Mouse (Mus musculus): ENCODE results near the gene Zfp606. TPM values are rescaled to one million over a fixed set of nuclear protein-coding genes. Genes with fewer than 3 reads are reported as not detected.

Zfp606 gene
- polyA plus RNA-seq (2014; fragmentation: Nextera tagmentation; extraction: Ambion mirVana), result 27.6 and 28.9 TPM in 2 replicates

DNA sequence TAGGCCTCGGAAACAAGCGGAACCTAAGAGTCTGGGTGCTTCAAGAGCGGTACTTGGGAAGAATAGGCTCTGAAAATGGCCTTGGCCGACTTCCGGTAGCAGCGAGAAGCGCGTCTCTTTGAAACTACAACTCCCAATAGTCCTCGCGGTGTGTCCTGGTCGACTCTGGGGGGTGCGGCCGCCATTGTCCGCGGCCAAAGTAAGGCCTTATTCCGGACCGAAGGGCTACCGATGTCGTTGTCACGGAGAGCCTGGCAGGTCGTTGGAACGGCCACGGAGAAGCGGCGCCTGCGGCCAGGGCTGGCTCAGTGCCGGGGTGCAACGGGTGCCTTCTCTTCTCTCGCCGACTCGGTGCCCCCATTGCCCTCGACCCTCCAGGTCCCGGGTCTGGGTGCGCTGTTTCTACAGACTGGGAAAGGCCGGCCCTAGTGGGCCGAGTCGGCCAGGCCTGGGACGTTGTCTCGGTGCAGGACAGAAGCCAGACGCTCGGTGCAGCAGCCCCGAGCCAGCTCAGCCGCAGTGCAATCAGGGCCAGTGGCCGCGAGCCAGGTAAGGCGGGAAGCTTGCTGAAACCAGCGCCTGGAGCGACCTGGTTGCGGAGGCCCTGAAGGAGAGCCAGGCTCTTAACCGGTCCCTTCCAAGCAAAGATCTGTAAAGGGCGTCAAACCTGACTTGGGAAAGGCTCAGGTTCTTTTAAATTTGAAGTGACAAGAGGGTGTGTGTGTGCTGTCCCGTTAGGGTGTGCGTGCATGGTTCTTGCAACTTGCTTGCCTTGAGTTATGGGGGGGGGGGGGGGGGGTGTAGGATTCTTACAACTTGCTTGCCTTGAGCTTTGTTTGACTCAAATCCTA is at the start of gene Zfp606:
Gene Zfp606 (plus strand): TSS at position 136 of the 851 bp plus-strand sequence.
- peak within 1 kb of the TSS; percentile 97 for H3K9ac ChIP-seq
- H3K4me2 ChIP-seq, result peak within 1 kb of the TSS; percentile 69
- H3K27ac ChIP-seq (ENCODE audit: low read depth), result peak within 1 kb of the TSS; percentile 90
- no peaks in the 10 kb centered on the region; the same call in 1 of the 2 replicates for H3K4me1 ChIP-seq (ENCODE audit: insufficient read depth)
- peak; percentile 99 for ATAC-seq (ENCODE audit: insufficient read depth)
- peak; percentile 16 for TF ChIP-seq CTCF (IDR thresholded peaks at IDR 0.05; ENCODE audit: low read depth)
- peaks cover 33% of the 10 kb centered on the region for H3K36me3 ChIP-seq (ENCODE audit: insufficient read depth)
- WGBS, result under 1% methylated on average over 53 of the region's 53 CpGs
- peak; percentile 96 for DNase-seq
- H3K27me3 ChIP-seq (ENCODE audit: insufficient read depth, low read length), result no peaks in the 10 kb centered on the region
- peak within 1 kb of the TSS; percentile 91 for H3K4me3 ChIP-seq (ENCODE audit: low read depth, low read length)
- H3K9me3 ChIP-seq (ENCODE audit: low read depth, low read length), result peaks cover 11% of the 10 kb centered on the region; the same call in 1 of the 2 replicates

DNA sequence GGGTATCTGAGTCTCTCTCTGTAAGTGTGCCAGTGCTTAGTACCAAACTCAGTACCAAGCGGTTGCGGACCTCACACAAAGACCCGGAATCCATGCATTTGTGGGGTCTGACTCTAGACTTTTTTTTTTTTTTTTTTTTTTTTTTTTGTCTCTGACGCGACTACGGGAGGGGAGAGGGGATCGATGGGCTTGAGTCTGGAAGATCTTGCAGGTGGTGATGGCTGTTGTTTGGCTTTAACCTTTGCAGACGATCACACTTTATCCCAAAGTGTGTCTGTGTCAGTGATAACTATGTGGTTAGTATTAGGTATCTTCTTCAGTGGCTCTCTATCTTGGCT is 885 bp downstream of the Zfp606 start:
- ATAC-seq (ENCODE audit: insufficient read depth) (no peak), DNase-seq (no peak)
- H3K27ac ChIP-seq (ENCODE audit: low read depth), result peak overlapping the region; percentile 90
- under 1% methylated on average over 7 of the region's 8 CpGs for WGBS
- no peaks in the 10 kb centered on the region for H3K27me3 ChIP-seq (ENCODE audit: insufficient read depth, low read length)
- H3K9ac ChIP-seq, result peak overlapping the region; percentile 97
- peaks cover 39% of the 10 kb centered on the region for H3K36me3 ChIP-seq (ENCODE audit: insufficient read depth)
- H3K9me3 ChIP-seq (ENCODE audit: low read depth, low read length), result peaks cover 11% of the 10 kb centered on the region; the same call in 1 of the 2 replicates
- no peaks in the 10 kb centered on the region; the same call in 1 of the 2 replicates for H3K4me1 ChIP-seq (ENCODE audit: insufficient read depth)
- peak overlapping the region; percentile 69 for H3K4me2 ChIP-seq
- H3K4me3 ChIP-seq (ENCODE audit: low read depth, low read length), result peak overlapping the region; percentile 91
- TF ChIP-seq CTCF (IDR thresholded peaks at IDR 0.05; ENCODE audit: low read depth), result no peak

- no peak overlapping the region for H3K27ac ChIP-seq (ENCODE audit: low read depth)
- H3K4me3 ChIP-seq (ENCODE audit: low read depth, low read length), result peak overlapping the region; percentile 91
- 79% methylated on average over 4 of the region's 4 CpGs for WGBS
- peak overlapping the region; percentile 69 for H3K4me2 ChIP-seq
- DNase-seq (no peak), ATAC-seq (ENCODE audit: insufficient read depth) (no peak)
- H3K9me3 ChIP-seq (ENCODE audit: low read depth, low read length), result peaks cover 11% of the 10 kb centered on the region; the same call in 1 of the 2 replicates
- no peaks in the 10 kb centered on the region; the same call in 1 of the 2 replicates for H3K4me1 ChIP-seq (ENCODE audit: insufficient read depth)
- peak overlapping the region; percentile 97 for H3K9ac ChIP-seq
- no peaks in the 10 kb centered on the region for H3K27me3 ChIP-seq (ENCODE audit: insufficient read depth, low read length)
- no peak for TF ChIP-seq CTCF (IDR thresholded peaks at IDR 0.05; ENCODE audit: low read depth)
- peaks cover 45% of the 10 kb centered on the region for H3K36me3 ChIP-seq (ENCODE audit: insufficient read depth)
These were observed 1.4 kb downstream of the Zfp606 start for GRCm38 (mm10) chr7:12479525-12479924.

GRCm38 (mm10) chr7:12483771-12484170 is 5.7 kb downstream of the Zfp606 start:
- H3K27me3 ChIP-seq (ENCODE audit: insufficient read depth, low read length), result no peaks in the 10 kb centered on the region
- no peak overlapping the region for H3K4me2 ChIP-seq
- peaks cover 87% of the 10 kb centered on the region for H3K36me3 ChIP-seq (ENCODE audit: insufficient read depth)
- ATAC-seq (ENCODE audit: insufficient read depth), result no peak
- peaks cover 24% of the 10 kb centered on the region; the same call in 1 of the 2 replicates for H3K9me3 ChIP-seq (ENCODE audit: low read depth, low read length)
- no peak for DNase-seq
- no peak overlapping the region for H3K9ac ChIP-seq
- H3K4me1 ChIP-seq (ENCODE audit: insufficient read depth), result no peaks in the 10 kb centered on the region; the same call in 1 of the 2 replicates
- no peak overlapping the region for H3K27ac ChIP-seq (ENCODE audit: low read depth)
- no peak for TF ChIP-seq CTCF (IDR thresholded peaks at IDR 0.05; ENCODE audit: low read depth)
- WGBS, result 94% methylated on average over 6 of the region's 6 CpGs
- no peak overlapping the region for H3K4me3 ChIP-seq (ENCODE audit: low read depth, low read length)

DNA sequence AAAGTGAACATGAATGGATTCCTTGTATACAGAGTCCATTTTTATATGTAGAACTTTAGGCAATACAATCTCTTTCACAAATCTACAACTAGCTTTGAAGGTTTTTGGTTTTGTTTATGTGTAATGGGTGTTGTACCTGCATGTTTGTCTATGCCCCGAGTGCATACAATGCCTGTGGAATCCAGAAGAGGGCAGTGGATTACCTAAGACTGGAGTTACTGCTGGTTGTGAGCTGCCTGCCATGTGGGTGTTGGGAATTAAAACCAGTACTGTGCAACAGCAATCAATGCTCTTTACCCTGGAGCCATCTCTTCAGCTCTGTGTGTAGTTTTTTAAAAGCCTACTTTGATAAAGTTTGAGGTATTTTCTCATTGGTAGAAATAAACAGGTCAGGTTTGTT is 7.9 kb downstream of the Zfp606 start:
- TF ChIP-seq CTCF (IDR thresholded peaks at IDR 0.05; ENCODE audit: low read depth), result no peak
- no peaks in the 10 kb centered on the region for H3K27me3 ChIP-seq (ENCODE audit: insufficient read depth, low read length)
- H3K4me2 ChIP-seq, result no peak overlapping the region
- 97% methylated on average over 1 of the region's 1 CpGs for WGBS
- no peak overlapping the region for H3K27ac ChIP-seq (ENCODE audit: low read depth)
- no peak overlapping the region for H3K9ac ChIP-seq
- peaks cover 99% of the 10 kb centered on the region for H3K36me3 ChIP-seq (ENCODE audit: insufficient read depth)
- H3K4me3 ChIP-seq (ENCODE audit: low read depth, low read length), result no peak overlapping the region
- no peak for DNase-seq
- peaks cover 41% of the 10 kb centered on the region for H3K9me3 ChIP-seq (ENCODE audit: low read depth, low read length)
- no peak for ATAC-seq (ENCODE audit: insufficient read depth)
- no peaks in the 10 kb centered on the region for H3K4me1 ChIP-seq (ENCODE audit: insufficient read depth)

DNA sequence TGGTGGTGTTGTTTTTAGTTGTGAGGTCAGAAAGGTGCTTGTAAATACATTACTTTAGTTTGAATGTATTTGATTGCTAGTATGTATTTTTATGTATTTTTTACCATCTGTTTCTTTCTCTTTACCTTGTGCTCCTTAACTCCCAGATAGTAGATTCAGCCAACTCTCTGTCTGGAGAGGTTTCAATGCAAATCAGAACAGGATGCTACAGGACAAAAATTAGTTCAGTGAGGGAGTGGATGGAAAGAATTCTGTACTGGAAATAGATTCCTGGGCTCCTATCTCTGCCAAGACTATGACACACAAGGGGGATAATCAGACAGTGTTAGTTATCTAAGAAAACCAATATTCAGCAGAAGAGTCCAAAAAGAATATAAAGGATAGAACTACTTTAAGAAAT is 8.6 kb downstream of the Zfp606 start:
- Histone ChIP-seq H3K9ac (no peak overlapping the region), H3K4me2 (no peak overlapping the region), H3K9me3 (ENCODE audit: low read depth, low read length) (peaks cover 43% of the 10 kb centered on the region), H3K4me3 (ENCODE audit: low read depth, low read length) (no peak overlapping the region), H3K4me1 (ENCODE audit: insufficient read depth) (no peaks in the 10 kb centered on the region), H3K27me3 (ENCODE audit: insufficient read depth, low read length) (no peaks in the 10 kb centered on the region), H3K36me3 (ENCODE audit: insufficient read depth) (peaks cover 99% of the 10 kb centered on the region), H3K27ac (ENCODE audit: low read depth) (no peak overlapping the region)
- DNase-seq, result no peak
- ATAC-seq (ENCODE audit: insufficient read depth), result no peak
- no peak for TF ChIP-seq CTCF (IDR thresholded peaks at IDR 0.05; ENCODE audit: low read depth)

DNA sequence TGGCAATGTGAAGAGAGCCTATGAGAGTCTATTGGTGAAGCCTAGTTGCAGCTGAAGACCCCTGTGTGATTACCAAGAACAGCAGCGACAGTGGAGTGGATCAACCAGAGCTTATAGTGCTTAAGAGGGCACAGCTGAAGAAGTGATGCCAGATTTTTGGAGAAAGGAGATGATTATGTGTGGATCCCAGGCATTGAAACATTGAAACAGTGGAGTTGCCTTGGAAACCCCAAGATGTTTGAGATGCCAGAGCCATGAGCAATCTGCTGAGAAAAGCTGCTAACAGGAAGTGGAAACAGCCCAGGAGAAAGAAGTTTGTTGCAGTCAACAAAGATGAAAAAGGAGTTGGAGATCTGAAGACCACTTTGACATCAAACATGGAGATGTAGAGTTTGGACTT is 32.8 kb downstream of the Zfp606 start:
- WGBS, result 56% methylated on average over 1 of the region's 1 CpGs
- DNase-seq (no peak), ATAC-seq (ENCODE audit: insufficient read depth) (no peak)
- TF ChIP-seq CTCF (IDR thresholded peaks at IDR 0.05; ENCODE audit: low read depth), result no peak
- H3K4me2 ChIP-seq, result no peak overlapping the region
- H3K4me1 ChIP-seq (ENCODE audit: insufficient read depth), result no peaks in the 10 kb centered on the region
- no peak overlapping the region for H3K27ac ChIP-seq (ENCODE audit: low read depth)
- no peak overlapping the region for H3K9ac ChIP-seq
- H3K9me3 ChIP-seq (ENCODE audit: low read depth, low read length), result no peaks in the 10 kb centered on the region; the same call in 1 of the 2 replicates
- H3K27me3 ChIP-seq (ENCODE audit: insufficient read depth, low read length), result no peaks in the 10 kb centered on the region
- H3K36me3 ChIP-seq (ENCODE audit: insufficient read depth), result no peaks in the 10 kb centered on the region
- no peak overlapping the region for H3K4me3 ChIP-seq (ENCODE audit: low read depth, low read length)

All from lung, embryonic 14.5 days (tissue).